10 mouse cellular contexts compared by ENCODE assay signal in the genomic region with DNA sequence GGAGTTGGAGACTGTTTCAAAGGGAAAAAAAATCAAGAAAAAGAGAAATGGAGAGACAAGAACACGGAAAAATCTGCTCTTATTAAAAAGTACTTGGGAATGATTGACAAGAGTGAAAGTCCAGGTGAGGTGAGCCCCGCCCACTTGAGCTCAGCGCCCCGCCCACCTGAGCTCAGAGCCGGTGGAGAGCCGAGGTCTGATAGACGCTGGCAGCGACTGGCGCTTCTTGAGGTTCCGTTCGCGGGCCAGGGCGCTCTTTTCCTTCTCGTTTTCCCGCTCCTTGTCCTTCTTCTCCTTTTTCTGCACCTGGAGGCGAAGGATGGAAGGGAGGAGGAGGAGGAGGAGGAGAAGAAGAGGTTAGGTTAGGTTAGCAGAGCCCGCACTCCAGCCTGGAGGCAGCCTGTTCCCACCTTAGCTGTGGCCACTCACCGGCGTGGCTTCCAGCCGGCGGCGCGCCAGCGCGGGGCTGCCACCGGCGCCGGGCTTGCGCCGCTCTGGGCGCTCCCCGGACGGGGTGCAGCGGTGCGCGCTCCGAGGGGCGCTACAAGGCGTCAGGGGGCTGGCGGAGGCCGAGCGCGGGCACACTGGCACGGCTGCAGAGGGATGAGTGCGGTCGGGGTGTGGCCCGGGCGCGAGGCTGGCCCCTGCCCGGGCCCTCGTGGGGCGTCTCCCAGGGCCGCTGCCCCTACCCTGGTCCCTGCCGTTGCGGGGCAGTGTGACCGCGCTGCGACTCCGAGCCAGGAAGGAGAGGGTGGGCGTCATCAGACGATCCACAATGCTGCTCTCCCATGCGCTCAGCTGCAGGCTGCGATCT. TPM values are rescaled to one million over a fixed set of nuclear protein-coding genes. Genes with fewer than 3 reads are reported as not detected.
DNase-seq lines count a peak whose midpoint lies in the region; ATAC-seq and TF ChIP-seq lines count a peak whose summit lies in the region.
"Had no signal": no experiment of that assay in that cellular context is flagged by ENCODE, and none has a peak within 500 bp of the region (broad histone marks: within the 10 kb centered on the region; RNA-seq: fewer than 3 reads in every experiment).

No protein-coding gene starts in this region.

- H3K9me3 ChIP-seq in kidney, embryonic 16.5 days (ENCODE audit: low read length), result no peaks in the 10 kb centered on the region
- H3K9me3 ChIP-seq in midbrain, embryonic 13.5 days, result no peaks in the 10 kb centered on the region
- H3K9me3 ChIP-seq: neural tube, embryonic 15.5 days had no signal

- H3K4me1 ChIP-seq in cortical plate, adult 2 months (ENCODE audit: control insufficient read depth, insufficient read depth, low read length), result peaks cover 23% of the 10 kb centered on the region
- no peaks in the 10 kb centered on the region; the same call in 1 of the 2 replicates for H3K4me1 ChIP-seq in kidney, embryonic 16.5 days (ENCODE audit: insufficient read depth, low read length)
- peaks cover 5% of the 10 kb centered on the region; the same call in 1 of the 2 replicates for H3K4me1 ChIP-seq in midbrain, embryonic 13.5 days (replicated peaks)
- H3K4me1 ChIP-seq: neural tube, embryonic 15.5 days had no signal

- no peak for DNase-seq in layer of hippocampus, adult 2 months (ENCODE audit: low spot score in 2 of 2)
- no peak for DNase-seq in layer of hippocampus, adult 9-11 months
- no peak for DNase-seq in natural killer cell, adult 2 months (ENCODE audit: low spot score in 2 of 2)
- no peak for DNase-seq in right cerebral cortex, adult 2 months (ENCODE audit: low spot score in 2 of 2)

- no peak for TF ChIP-seq POLR2A in cortical plate, adult 2 months (IDR thresholded peaks at IDR 0.05; ENCODE audit: extremely low read depth, insufficient read depth, low read length)

- no peaks in the 10 kb centered on the region for H3K27me3 ChIP-seq in kidney, embryonic 16.5 days (ENCODE audit: insufficient read depth, low read length)
- no peaks in the 10 kb centered on the region for H3K27me3 ChIP-seq in midbrain, embryonic 13.5 days
- H3K27me3 ChIP-seq: neural tube, embryonic 15.5 days had no signal

- TF ChIP-seq CTCF in layer of hippocampus, adult 2 months (conservative IDR thresholded peaks at IDR 0.05), result no peak
- TF ChIP-seq CTCF in cortical plate, adult 2 months (IDR thresholded peaks at IDR 0.05; ENCODE audit: extremely low read depth, insufficient read depth, low read length), result no peak

- H3K9ac ChIP-seq in kidney, embryonic 16.5 days (replicated peaks; ENCODE audit: low read length), result peak overlapping the region; percentile 13; the same call in 1 of the 2 replicates
- H3K9ac ChIP-seq in midbrain, embryonic 13.5 days (replicated peaks), result no peak overlapping the region
- H3K9ac ChIP-seq: neural tube, embryonic 15.5 days had no signal

- H3K36me3 ChIP-seq in kidney, embryonic 16.5 days (ENCODE audit: insufficient read depth, low read length), result peaks cover 83% of the 10 kb centered on the region
- H3K36me3 ChIP-seq in midbrain, embryonic 13.5 days, result peaks cover 99% of the 10 kb centered on the region

- peak overlapping the region; percentile 40 for H3K4me2 ChIP-seq in kidney, embryonic 16.5 days (replicated peaks; ENCODE audit: low read depth, low read length)
- no peak overlapping the region for H3K4me2 ChIP-seq in midbrain, embryonic 13.5 days (replicated peaks)
- H3K4me2 ChIP-seq: neural tube, embryonic 15.5 days had no signal

- H3K4me3 ChIP-seq in layer of hippocampus, adult 2 months, result no peak overlapping the region
- no peak overlapping the region for H3K4me3 ChIP-seq in cortical plate, adult 2 months (ENCODE audit: insufficient read depth, low read length)
- no peak overlapping the region for H3K4me3 ChIP-seq in kidney, embryonic 16.5 days (ENCODE audit: low read length)
- no peak overlapping the region for H3K4me3 ChIP-seq in midbrain, embryonic 13.5 days (replicated peaks)
- H3K4me3 ChIP-seq: neural tube, embryonic 15.5 days had no signal

- WGBS in kidney, embryonic 16.5 days, result 49% methylated on average over 55 of the region's 63 CpGs
- WGBS in midbrain, embryonic 13.5 days, result 56% methylated on average over 56 of the region's 63 CpGs

- 0 out of 2 replicates have a peak, but pooled peaks have one; percentile 8 for ATAC-seq in kidney, embryonic 16.5 days (ENCODE audit: low FRiP score, low TSS enrichment)
- peak; percentile 31; the same call in 1 of the 2 replicates for ATAC-seq in midbrain, embryonic 13.5 days
- no peak for ATAC-seq in inflammation-experienced regulatory T-cells, adult 6 months

- peak overlapping the region; percentile 89 for H3K27ac ChIP-seq in layer of hippocampus, adult 2 months
- peak overlapping the region; percentile 39 for H3K27ac ChIP-seq in cortical plate, adult 2 months (ENCODE audit: insufficient read depth, low read length)
- no peak overlapping the region for H3K27ac ChIP-seq in kidney, embryonic 16.5 days (ENCODE audit: low read length)
- H3K27ac ChIP-seq in midbrain, embryonic 13.5 days, result no peak overlapping the region
- H3K27ac ChIP-seq: neural tube, embryonic 15.5 days had no signal

RNA-seq across cellular contexts. Expression of gene Map7d1, which starts 19.5 kb away (rescaled TPM):
- 100 to 1,000 TPM; 246 to 249 TPM for total RNA-seq in layer of hippocampus, adult 2 months (2021)
- 206 and 215 TPM in 2 replicates for polyA plus RNA-seq in cortical plate, adult 2 months (2012; rRNA removed)
- 31.5 and 32.2 TPM in 2 replicates for polyA plus RNA-seq in kidney, embryonic 16.5 days (2015; fragmentation: Nextera tagmentation; extraction: Ambion mirVana)
- polyA plus RNA-seq in midbrain, embryonic 13.5 days (2015; fragmentation: Nextera tagmentation; extraction: Ambion mirVana), result 64.1 and 89.5 TPM in 2 replicates
- polyA plus RNA-seq in inflammation-experienced regulatory T-cells, adult 6 months (2017; shearing (Covaris generic)), result 1 to 10 TPM; 3.2 to 6.6 (median 5.1) TPM

RNA-seq across cellular contexts. Expression of gene Trappc3, which starts 25.5 kb away (rescaled TPM):
- total RNA-seq in layer of hippocampus, adult 2 months (2021), result 10 to 100 TPM; 85.4 to 90.5 TPM
- 111 and 117 TPM in 2 replicates for polyA plus RNA-seq in cortical plate, adult 2 months (2012; rRNA removed)
- 113 and 120 TPM in 2 replicates for polyA plus RNA-seq in kidney, embryonic 16.5 days (2015; fragmentation: Nextera tagmentation; extraction: Ambion mirVana)
- polyA plus RNA-seq in midbrain, embryonic 13.5 days (2015; fragmentation: Nextera tagmentation; extraction: Ambion mirVana), result 149 and 154 TPM in 2 replicates
- polyA plus RNA-seq in inflammation-experienced regulatory T-cells, adult 6 months (2017; shearing (Covaris generic)), result 10 to 100 TPM; 55.8 to 71.3 (median 70.8) TPM

RNA-seq across cellular contexts. Expression of gene Thrap3, which starts 34.1 kb away (rescaled TPM):
- total RNA-seq in layer of hippocampus, adult 2 months (2021), result 100 to 1,000 TPM; 150 to 166 TPM
- 86.1 and 98.1 TPM in 2 replicates for polyA plus RNA-seq in cortical plate, adult 2 months (2012; rRNA removed)
- polyA plus RNA-seq in kidney, embryonic 16.5 days (2015; fragmentation: Nextera tagmentation; extraction: Ambion mirVana), result 210 and 218 TPM in 2 replicates
- polyA plus RNA-seq in midbrain, embryonic 13.5 days (2015; fragmentation: Nextera tagmentation; extraction: Ambion mirVana), result 174 and 180 TPM in 2 replicates
- polyA plus RNA-seq in inflammation-experienced regulatory T-cells, adult 6 months (2017; shearing (Covaris generic)), result 100 to 1,000 TPM; 198 to 359 (median 205) TPM

RNA-seq across cellular contexts. Expression of gene Col8a2, which starts 49.9 kb away (rescaled TPM):
- total RNA-seq in layer of hippocampus, adult 2 months (2021), result 1 to 10 TPM; 1.2 to 1.5 TPM
- polyA plus RNA-seq in cortical plate, adult 2 months (2012; rRNA removed), result 0.36 and 0.52 TPM in 2 replicates
- polyA plus RNA-seq in kidney, embryonic 16.5 days (2015; fragmentation: Nextera tagmentation; extraction: Ambion mirVana), result 11.1 and 11.4 TPM in 2 replicates
- polyA plus RNA-seq in midbrain, embryonic 13.5 days (2015; fragmentation: Nextera tagmentation; extraction: Ambion mirVana), result 1.0 and 1.5 TPM in 2 replicates
- polyA plus RNA-seq in inflammation-experienced regulatory T-cells, adult 6 months (2017; shearing (Covaris generic)), result not detected
- total RNA-seq: common myeloid progenitor, adult 5-6 weeks had no signal

Comparison
In these comparisons a context has a peak if more than half of its experiments do, and no peak if none do; other contexts are left out.
1. H3K27ac ChIP-seq: peak in layer of hippocampus, adult 2 months (single experiment) and cortical plate, adult 2 months (single experiment); none in kidney, embryonic 16.5 days (single experiment) and midbrain, embryonic 13.5 days (single experiment).